Mouse (Mus musculus): ENCODE results near the gene Dnah12.

DNA sequence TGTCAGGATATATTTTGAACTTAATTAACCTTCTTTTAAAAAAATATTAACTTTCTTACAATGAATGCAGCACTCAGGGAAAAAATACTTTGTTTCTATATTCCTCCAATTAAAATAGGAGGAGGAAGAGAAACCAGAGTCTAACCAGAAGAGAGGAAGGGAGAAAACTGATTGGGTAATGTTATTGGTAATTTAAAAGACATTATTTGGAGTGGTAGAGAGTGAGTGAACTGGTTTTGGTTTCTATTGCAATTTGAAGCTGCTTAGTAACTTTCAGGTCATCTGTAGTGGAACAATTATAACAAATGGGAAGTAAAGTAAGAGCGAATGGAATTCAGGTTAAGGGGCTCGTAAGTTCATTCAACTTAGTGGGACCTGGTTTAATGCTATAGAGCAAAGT lies 120.8 kb downstream of the Dnah12 start:
- TF ChIP-seq CTCF (IDR thresholded peaks at IDR 0.05; ENCODE audit: low read depth, low read length) = no peak
- TF ChIP-seq GATA1 (IDR thresholded peaks at IDR 0.05; ENCODE audit: borderline replicate concordance, low read length) = no peak
- TF ChIP-seq TAL1 (conservative IDR thresholded peaks at IDR 0.05; ENCODE audit: low read depth, low read length) = no peak
